Mouse (Mus musculus) lung, embryonic 16.5 days (tissue): Measurements from ENCODE around the gene Hist1h3e. TPM values are rescaled to one million over a fixed set of nuclear protein-coding genes. Genes with fewer than 3 reads are reported as not detected.

Experiments
- ATAC-seq: fragments of 200-750 bp; cut with Nextera tagmentation; 2 replicates; pipeline ENCODE4 v1.8.0; 2017; ENCODE audit warnings: low read depth, mild to moderate bottlenecking, moderate library complexity
- H3K27ac ChIP-seq: fragments of 300-500 bp; sonication (generic); 2 replicates; pipeline ENCODE4 v1.5.1; 2014; ENCODE audit warnings: mild to moderate bottlenecking, control low read depth, low read length
- H3K27me3 ChIP-seq: fragments of 300-500 bp; sonication (generic); 2 replicates; pipeline ENCODE4 v1.6.1; 2014; ENCODE audit warnings: low read depth, low read length, mixed read lengths; ENCODE audit not compliant: control insufficient read depth, insufficient read depth
- H3K36me3 ChIP-seq: fragments of 300-500 bp; sonication (generic); 2 replicates; pipeline ENCODE4 v1.6.1; 2014; ENCODE audit warnings: low read length; ENCODE audit not compliant: control insufficient read depth, insufficient read depth
- H3K4me1 ChIP-seq: fragments of 300-500 bp; sonication (generic); replicated peaks from 2 replicates; pipeline ENCODE4 v1.6.1; 2014; ENCODE audit warnings: low read length, mixed read lengths; ENCODE audit not compliant: control insufficient read depth, insufficient read depth
- H3K4me2 ChIP-seq: fragments of 300-500 bp; sonication (generic); 2 replicates; pipeline ENCODE4 v1.6.1; 2014; ENCODE audit warnings: low read depth, low read length, control low read depth
- H3K4me3 ChIP-seq: fragments of 300-500 bp; sonication (generic); 2 replicates; pipeline ENCODE4 v1.5.1; 2014; ENCODE audit warnings: mild to moderate bottlenecking, low read length, control low read depth
- H3K9ac ChIP-seq: fragments of 300-500 bp; sonication (generic); 2 replicates; pipeline ENCODE4 v1.6.1; 2014; ENCODE audit warnings: low read length, control low read depth
- H3K9me3 ChIP-seq: fragments of 300-500 bp; sonication (generic); 2 replicates; pipeline ENCODE4 v1.6.1; 2016; ENCODE audit warnings: low read length; ENCODE audit not compliant: control insufficient read depth
- WGBS: fragments of 180-500 bp; shearing (Covaris S2); extraction: QIAGEN DNeasy Blood & Tissue Kit; methylation state at CpG from one replicate; pipeline ENCODE4 v1.1.7; 2014; 5-methylcytosine and 5-hydroxymethylcytosine counted together
- polyA plus RNA-seq: library from polyadenylated mRNA; unstranded; fragments of >200 nt; fragmentation: Nextera tagmentation; extraction: Ambion mirVana; gene quantifications from 2 replicates; pipeline ENCODE4 v1.2.1, GENCODE M21; 2015

Gene Hist1h3e
- polyA plus RNA-seq, 1 experiment from 2014 or later, result 7.8 TPM

- ATAC-seq, result no peak
- H3K27ac ChIP-seq, result no peak overlapping the region
- H3K27me3 ChIP-seq, result no peaks in the 10 kb centered on the region
- WGBS, result 70% methylated on average over 5 of the region's 5 CpGs
- H3K4me3 ChIP-seq, result no peak overlapping the region
- H3K9me3 ChIP-seq, result no peaks in the 10 kb centered on the region
- peaks cover 18% of the 10 kb centered on the region for H3K4me1 ChIP-seq
- no peaks in the 10 kb centered on the region for H3K36me3 ChIP-seq
- H3K9ac ChIP-seq, result no peak overlapping the region
- no peak overlapping the region for H3K4me2 ChIP-seq
Observed at GRCm38 (mm10) chr13:23529005-23529404, 33.2 kb downstream of the Hist1h3e start.

GRCm38 (mm10) chr13:23526312-23526711, 35.9 kb downstream of the Hist1h3e start:
- under 1% methylated on average over 17 of the region's 17 CpGs for WGBS

GRCm38 (mm10) chr13:23525901-23526300, 36.3 kb downstream of the Hist1h3e start:
- under 1% methylated on average over 10 of the region's 10 CpGs for WGBS
- H3K4me3 ChIP-seq, result peak overlapping the region; percentile 52
- peaks cover 12% of the 10 kb centered on the region; the same call in 1 of the 2 replicates for H3K4me1 ChIP-seq
- H3K4me2 ChIP-seq, result peak overlapping the region; percentile 62
- H3K9ac ChIP-seq, result peak overlapping the region; percentile 21
- ATAC-seq, result no peak
- no peak overlapping the region for H3K27ac ChIP-seq
- H3K9me3 ChIP-seq, result no peaks in the 10 kb centered on the region
- no peaks in the 10 kb centered on the region for H3K36me3 ChIP-seq
- no peaks in the 10 kb centered on the region for H3K27me3 ChIP-seq

More at GRCm38 (mm10) chr13:23526312-23526711, 35.9 kb downstream of the Hist1h3e start:
- Histone ChIP-seq H3K4me1 (peaks cover 12% of the 10 kb centered on the region; the same call in 1 of the 2 replicates), H3K4me2 (peak overlapping the region; percentile 62), H3K27me3 (no peaks in the 10 kb centered on the region), H3K9me3 (no peaks in the 10 kb centered on the region), H3K36me3 (no peaks in the 10 kb centered on the region), H3K9ac (peak overlapping the region; percentile 64), H3K27ac (peak overlapping the region; percentile 57; the same call in 1 of the 2 replicates), H3K4me3 (peak overlapping the region; percentile 52)
- peak; percentile 42; the same call in 1 of the 2 replicates for ATAC-seq

- Histone ChIP-seq H3K4me3 (no peak overlapping the region), H3K27me3 (no peaks in the 10 kb centered on the region), H3K4me2 (no peak overlapping the region), H3K36me3 (no peaks in the 10 kb centered on the region), H3K9me3 (no peaks in the 10 kb centered on the region), H3K4me1 (peaks cover 12% of the 10 kb centered on the region; the same call in 1 of the 2 replicates), H3K27ac (no peak overlapping the region), H3K9ac (no peak overlapping the region)
- 6% methylated on average over 5 of the region's 5 CpGs for WGBS
- ATAC-seq, result peak; percentile 21; the same call in 1 of the 2 replicates
Observed at GRCm38 (mm10) chr13:23524654-23525053, 37.5 kb downstream of the Hist1h3e start.

GRCm38 (mm10) chr13:23523976-23524375, 38.2 kb downstream of the Hist1h3e start:
- Histone ChIP-seq H3K27ac (no peak overlapping the region), H3K36me3 (no peaks in the 10 kb centered on the region), H3K27me3 (no peaks in the 10 kb centered on the region), H3K4me2 (no peak overlapping the region), H3K9ac (no peak overlapping the region), H3K4me3 (no peak overlapping the region), H3K4me1 (peaks cover 9% of the 10 kb centered on the region; the same call in 1 of the 2 replicates), H3K9me3 (no peaks in the 10 kb centered on the region)
- WGBS, result 41% methylated on average over 5 of the region's 5 CpGs
- no peak for ATAC-seq

GRCm38 (mm10) chr13:23521703-23522102, 40.5 kb downstream of the Hist1h3e start:
- 1% methylated on average over 14 of the region's 14 CpGs for WGBS
- no peak for ATAC-seq
- no peaks in the 10 kb centered on the region for H3K27me3 ChIP-seq
- H3K4me1 ChIP-seq, result 0 out of 2 replicates have a peak, but pooled peaks cover 4% of the 10 kb centered on the region
- no peaks in the 10 kb centered on the region for H3K36me3 ChIP-seq
- no peak overlapping the region for H3K4me3 ChIP-seq
- H3K9ac ChIP-seq, result no peak overlapping the region
- peak overlapping the region; percentile 32 for H3K4me2 ChIP-seq
- no peak overlapping the region for H3K27ac ChIP-seq
- no peaks in the 10 kb centered on the region for H3K9me3 ChIP-seq

GRCm38 (mm10) chr13:23519416-23519815, 42.8 kb downstream of the Hist1h3e start:
- Histone ChIP-seq H3K9ac (peak overlapping the region; percentile 49), H3K9me3 (no peaks in the 10 kb centered on the region), H3K27ac (peak overlapping the region; percentile 69), H3K27me3 (no peaks in the 10 kb centered on the region), H3K4me3 (peak overlapping the region; percentile 52), H3K4me2 (peak overlapping the region; percentile 73), H3K36me3 (no peaks in the 10 kb centered on the region), H3K4me1 (peaks cover 4% of the 10 kb centered on the region)
- WGBS, result under 1% methylated on average over 10 of the region's 10 CpGs
- ATAC-seq, result peak; percentile 57

GRCm38 (mm10) chr13:23518885-23519284, 43.3 kb downstream of the Hist1h3e start:
- peak overlapping the region; percentile 49 for H3K9ac ChIP-seq
- no peaks in the 10 kb centered on the region for H3K27me3 ChIP-seq
- no peaks in the 10 kb centered on the region for H3K9me3 ChIP-seq
- H3K4me2 ChIP-seq, result peak overlapping the region; percentile 73
- H3K4me1 ChIP-seq, result peaks cover 4% of the 10 kb centered on the region
- H3K36me3 ChIP-seq, result no peaks in the 10 kb centered on the region
- peak overlapping the region; percentile 69 for H3K27ac ChIP-seq
- H3K4me3 ChIP-seq, result peak overlapping the region; percentile 52
- peak; percentile 55 for ATAC-seq
- under 1% methylated on average over 6 of the region's 6 CpGs for WGBS

- Histone ChIP-seq H3K27me3 (no peaks in the 10 kb centered on the region), H3K27ac (no peak overlapping the region)
- under 1% methylated on average over 6 of the region's 6 CpGs for WGBS
Observed at GRCm38 (mm10) chr13:23518295-23518603, 43.9 kb downstream of the Hist1h3e start.

More at GRCm38 (mm10) chr13:23518295-23518603, 43.9 kb downstream of the Hist1h3e start:
- Histone ChIP-seq H3K9ac (no peak overlapping the region), H3K9me3 (no peaks in the 10 kb centered on the region), H3K4me3 (peak overlapping the region; percentile 66), H3K4me1 (peaks cover 4% of the 10 kb centered on the region), H3K4me2 (peak overlapping the region; percentile 94), H3K36me3 (no peaks in the 10 kb centered on the region)
- 0 out of 2 replicates have a peak, but pooled peaks have one; percentile 15 for ATAC-seq
